In genomic region chr11:116433356-116434286, GRCm38 (mm10) we compare ENCODE assay signal across 7 mouse cellular contexts. TPM values are rescaled to one million over a fixed set of nuclear protein-coding genes. Genes with fewer than 3 reads are reported as not detected.
A peak's percentile ranks its signal among the peaks of the same experiment; 100 is the strongest.
DNase-seq lines count a peak whose midpoint lies in the region; ATAC-seq lines count a peak whose summit lies in the region.

Ubald2 (plus strand) TSS chr11:116434094.

- WGBS in intestine, embryonic 16.5 days = 3% methylated on average over 66 of the region's 66 CpGs
- 3% methylated on average over 66 of the region's 66 CpGs for WGBS in midbrain, embryonic 11.5 days

- peaks cover 34% of the 10 kb centered on the region for H3K4me1 ChIP-seq in intestine, embryonic 16.5 days (ENCODE audit: control insufficient read depth, insufficient read depth, low read length)
- peaks cover 17% of the 10 kb centered on the region for H3K4me1 ChIP-seq in midbrain, embryonic 11.5 days (ENCODE audit: control insufficient read depth, insufficient read depth, low read length)

- no peaks in the 10 kb centered on the region; the same call in 1 of the 2 replicates for H3K36me3 ChIP-seq in intestine, embryonic 16.5 days (ENCODE audit: control insufficient read depth, insufficient read depth, low read length)
- H3K36me3 ChIP-seq in midbrain, embryonic 11.5 days (ENCODE audit: control insufficient read depth, insufficient read depth, low read length) = peaks cover 7% of the 10 kb centered on the region; the same call in 1 of the 2 replicates

- no peaks in the 10 kb centered on the region for H3K9me3 ChIP-seq in intestine, embryonic 16.5 days (ENCODE audit: control insufficient read depth, low read length)
- H3K9me3 ChIP-seq in midbrain, embryonic 11.5 days (ENCODE audit: control insufficient read depth, low read length) = no peaks in the 10 kb centered on the region

- H3K9ac ChIP-seq in intestine, embryonic 16.5 days (ENCODE audit: low read depth, low read length) = peak within 1 kb of the TSS; percentile 94
- peak within 1 kb of the TSS; percentile 89 for H3K9ac ChIP-seq in midbrain, embryonic 11.5 days (ENCODE audit: low read length)

- peak within 1 kb of the TSS; percentile 97 for H3K27ac ChIP-seq in intestine, embryonic 16.5 days (ENCODE audit: low read length)
- H3K27ac ChIP-seq in midbrain, embryonic 11.5 days (ENCODE audit: low read depth, low read length) = peak within 1 kb of the TSS; percentile 85

- H3K4me3 ChIP-seq in intestine, embryonic 16.5 days (ENCODE audit: low read length) = peak within 1 kb of the TSS; percentile 89
- peak within 1 kb of the TSS; percentile 87 for H3K4me3 ChIP-seq in midbrain, embryonic 11.5 days (ENCODE audit: low read depth, low read length)

- peak within 1 kb of the TSS; percentile 82 for H3K4me2 ChIP-seq in intestine, embryonic 16.5 days (ENCODE audit: low read depth, low read length)
- H3K4me2 ChIP-seq in midbrain, embryonic 11.5 days = peak within 1 kb of the TSS; percentile 79

- intact Hi-C loops in left cerebral cortex, postnatal 36 days (cut with DNase I) = loop anchor here (1.0 kb wide), 1 partner anchor 20 kb away; the partner anchor contains the start of gene Rnf157

- no peaks in the 10 kb centered on the region for H3K27me3 ChIP-seq in intestine, embryonic 16.5 days (replicated peaks; ENCODE audit: control insufficient read depth, insufficient read depth, low read length)
- no peaks in the 10 kb centered on the region for H3K27me3 ChIP-seq in midbrain, embryonic 11.5 days (ENCODE audit: control insufficient read depth, insufficient read depth, low read length)

- peak; percentile 88 for ATAC-seq in intestine, embryonic 16.5 days
- peak; percentile 97 for ATAC-seq in midbrain, embryonic 11.5 days (ENCODE audit: low FRiP score)

- DNase-seq in adrenal gland, adult 8-10 months = peak; percentile 100
- peak; percentile 99 for DNase-seq in embryo, embryonic 9.5 days (ENCODE audit: extremely low spot score)
- DNase-seq in gastrocnemius, postnatal 4 days (ENCODE audit: low spot score in 2 of 2) = peak; percentile 98 to 100
- peak; percentile 99 for DNase-seq in left cerebral cortex, postnatal 36 days (ENCODE audit: low spot score in 2 of 2)
- DNase-seq in midbrain, embryonic 11.5 days (ENCODE audit: low spot score, missing footprints) = peak; percentile 99
- DNase-seq in skeletal muscle tissue, adult 2 months (ENCODE audit: low read depth, low spot score) = peak; percentile 99

RNA-seq across cellular contexts. Expression of gene Ubald2, which starts in this region (rescaled TPM):
- total RNA-seq in adrenal gland, adult 8-10 months (2022) = 10 to 100 TPM; 26.1 to 36.2 (median 29.8) TPM
- total RNA-seq in gastrocnemius, postnatal 4 days (2021) = 10 to 100 TPM; 44.6 to 45.1 TPM
- 47.2 and 55.0 TPM in 2 replicates for polyA plus RNA-seq in intestine, embryonic 16.5 days (2015; fragmentation: Nextera tagmentation; extraction: Ambion mirVana)
- total RNA-seq in left cerebral cortex, postnatal 36 days (2021) = 10 to 100 TPM; 27.5 to 31.8 TPM
- 72.3 and 83.0 TPM in 2 replicates for polyA plus RNA-seq in midbrain, embryonic 11.5 days (2014; fragmentation: Nextera tagmentation; extraction: Ambion mirVana)

Comparison
In these comparisons a context has a peak if more than half of its experiments do, and no peak if none do; other contexts are left out.
1. Peak in every context shown above with its lines: DNase-seq, ATAC-seq, H3K4me3 ChIP-seq and H3K27ac ChIP-seq.